Mouse (Mus musculus) embryonic fibroblast, embryonic 13.5 days (primary cell): Measurements from ENCODE around the gene Ccdc85b.

Experiments used
- CTCF ChIP-seq: IDR thresholded peaks from 2 replicates; pipeline ENCODE4 v1.5.1; 2011; ENCODE audit warnings: mild to moderate bottlenecking, control low read depth, low read length, moderate library complexity, borderline replicate concordance; ENCODE audit not compliant: insufficient read depth
- POLR2A ChIP-seq: IDR thresholded peaks from 2 replicates; pipeline ENCODE4 v1.6.1; 2011; ENCODE audit warnings: low read depth, mild to moderate bottlenecking, control low read depth, low read length, moderate library complexity

GRCm38 (mm10) chr19:5444954-5445353, 12.7 kb downstream of the Ccdc85b start:
- TF ChIP-seq CTCF (no peak), POLR2A (no peak)
